Mouse (Mus musculus): Measurements from ENCODE around the gene Rcn1. TPM values are rescaled to one million over a fixed set of nuclear protein-coding genes. Genes with fewer than 3 reads are reported as not detected.

Gene Rcn1
- polyA plus RNA-seq, 1 experiment from 2014 or later = 171 TPM

DNA sequence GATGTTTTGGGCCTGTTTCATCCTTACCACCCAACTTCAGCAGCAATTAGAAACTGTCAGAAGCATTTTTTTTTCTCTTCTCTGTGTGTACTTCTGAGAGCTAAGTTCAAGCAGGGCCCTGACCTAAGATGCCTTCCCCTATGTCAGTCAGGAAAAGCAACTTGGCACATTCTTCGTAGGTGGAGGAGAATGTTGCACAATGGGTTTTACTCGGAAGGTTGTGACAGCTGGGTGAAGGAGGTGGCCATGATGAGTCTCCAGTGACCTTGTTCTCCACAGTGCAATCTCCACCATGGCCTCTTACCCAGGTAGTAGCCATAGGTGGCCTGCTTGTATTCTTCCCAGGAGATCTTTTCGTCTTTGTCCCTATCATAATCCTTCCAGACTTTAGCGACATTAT, 4.7 kb downstream of the Rcn1 start:
- ATAC-seq (ENCODE audit: insufficient number of reproducible peaks, insufficient read depth, low FRiP score, low TSS enrichment, low read depth) = no peak
- no peaks in the 10 kb centered on the region for H3K9me3 ChIP-seq
- peaks cover 66% of the 10 kb centered on the region for H3K36me3 ChIP-seq
- no peak overlapping the region for H3K4me3 ChIP-seq (replicated peaks)
- 96% methylated on average over 4 of the region's 4 CpGs for WGBS
- H3K27me3 ChIP-seq = no peaks in the 10 kb centered on the region
- no peak overlapping the region for H3K27ac ChIP-seq
- H3K4me1 ChIP-seq (replicated peaks) = peaks cover 16% of the 10 kb centered on the region
- H3K4me2 ChIP-seq = no peak overlapping the region
- H3K9ac ChIP-seq (replicated peaks) = no peak overlapping the region

DNA sequence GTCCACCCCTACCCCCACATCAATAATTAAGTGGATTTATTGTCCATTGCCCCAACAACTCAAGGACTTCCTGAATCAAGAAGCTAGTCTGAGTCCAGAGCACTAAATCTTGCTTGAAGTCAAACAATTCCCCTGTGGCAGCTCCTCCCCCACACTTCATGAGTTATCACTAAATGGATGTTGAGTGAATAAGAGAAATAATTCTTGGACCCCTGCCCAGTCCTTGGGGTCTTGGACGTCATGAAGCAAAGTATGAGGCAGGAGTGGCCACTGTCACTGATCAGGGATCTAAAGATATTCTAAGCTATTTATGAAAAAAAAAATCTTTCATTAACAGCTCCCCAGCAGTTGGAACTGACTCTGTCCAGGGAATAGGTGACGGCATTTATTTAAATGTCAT, 6.6 kb downstream of the Rcn1 start:
- Histone ChIP-seq H3K4me2 (no peak overlapping the region), H3K4me3 (replicated peaks) (no peak overlapping the region), H3K9ac (replicated peaks) (no peak overlapping the region), H3K27ac (no peak overlapping the region), H3K27me3 (no peaks in the 10 kb centered on the region), H3K9me3 (no peaks in the 10 kb centered on the region), H3K4me1 (replicated peaks) (peaks cover 8% of the 10 kb centered on the region), H3K36me3 (peaks cover 85% of the 10 kb centered on the region)
- 78% methylated on average over 2 of the region's 2 CpGs for WGBS
- no peak for ATAC-seq (ENCODE audit: insufficient number of reproducible peaks, insufficient read depth, low FRiP score, low TSS enrichment, low read depth)

DNA sequence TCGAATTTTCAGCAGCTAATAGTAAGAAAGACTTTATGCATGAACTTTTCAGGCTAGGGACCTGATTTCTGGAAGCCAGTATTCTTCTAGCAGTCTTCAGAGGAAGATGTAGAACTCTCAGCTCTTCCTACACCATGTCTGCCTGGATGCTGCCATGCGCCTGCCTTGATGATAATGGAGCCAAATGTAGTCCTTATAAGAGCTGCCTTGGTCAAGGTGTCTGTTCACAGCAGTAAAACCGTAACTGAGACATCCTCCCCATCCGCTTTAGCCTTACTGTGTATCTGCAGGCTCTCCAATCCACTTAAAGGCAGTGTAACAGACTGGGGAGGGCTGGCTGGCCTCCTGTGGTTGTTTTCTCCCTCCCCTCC, 7.7 kb downstream of the Rcn1 start:
- Histone ChIP-seq H3K4me3 (replicated peaks) (no peak overlapping the region), H3K4me2 (no peak overlapping the region), H3K4me1 (replicated peaks) (no peaks in the 10 kb centered on the region), H3K27me3 (no peaks in the 10 kb centered on the region), H3K9ac (replicated peaks) (no peak overlapping the region), H3K9me3 (no peaks in the 10 kb centered on the region), H3K36me3 (peaks cover 96% of the 10 kb centered on the region), H3K27ac (no peak overlapping the region)
- WGBS = 95% methylated on average over 4 of the region's 4 CpGs
- no peak for ATAC-seq (ENCODE audit: insufficient number of reproducible peaks, insufficient read depth, low FRiP score, low TSS enrichment, low read depth)

DNA sequence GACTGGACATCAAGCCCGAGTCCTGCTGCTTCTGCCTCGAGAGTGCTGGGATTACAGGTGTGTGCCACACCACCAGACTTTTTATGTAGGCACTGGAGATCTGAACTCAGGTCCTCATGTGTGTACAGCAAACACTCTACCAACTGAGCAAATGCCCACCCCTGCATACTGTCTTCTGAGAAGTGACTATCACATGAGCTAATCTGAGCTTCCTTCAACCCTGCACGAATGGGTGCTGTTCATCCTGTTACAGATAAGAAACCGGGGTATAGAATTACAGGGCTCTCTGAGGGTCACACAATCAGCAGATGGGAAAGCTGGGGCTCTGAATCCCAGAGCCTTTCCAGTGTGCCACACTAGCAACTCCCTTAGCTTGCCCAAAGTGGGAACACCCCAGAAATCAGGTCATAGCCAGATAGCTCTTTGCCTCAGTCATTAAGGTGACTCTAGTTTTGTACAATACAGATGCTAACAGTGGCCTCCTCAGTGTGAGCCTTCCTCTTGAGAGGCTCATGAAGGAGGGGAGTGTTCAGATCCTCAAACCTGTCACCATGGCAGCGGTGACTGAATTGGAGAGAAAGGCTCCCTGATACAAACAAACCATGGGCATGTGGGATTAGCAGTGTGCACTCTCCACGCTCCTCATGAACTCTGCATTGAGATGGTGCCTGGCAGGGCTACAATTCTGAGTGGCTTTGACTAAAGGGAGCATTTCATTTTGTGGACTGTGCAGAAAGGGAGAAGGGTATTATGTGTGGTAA, 8.3 kb downstream of the Rcn1 start:
- peaks cover 99% of the 10 kb centered on the region for H3K36me3 ChIP-seq
- H3K9ac ChIP-seq (replicated peaks) = no peak overlapping the region
- H3K27me3 ChIP-seq = no peaks in the 10 kb centered on the region
- WGBS = 83% methylated on average over 6 of the region's 6 CpGs
- no peak overlapping the region for H3K4me2 ChIP-seq
- ATAC-seq (ENCODE audit: insufficient number of reproducible peaks, insufficient read depth, low FRiP score, low TSS enrichment, low read depth) = no peak
- H3K4me3 ChIP-seq (replicated peaks) = no peak overlapping the region
- no peaks in the 10 kb centered on the region for H3K9me3 ChIP-seq
- no peaks in the 10 kb centered on the region for H3K4me1 ChIP-seq (replicated peaks)
- no peak overlapping the region for H3K27ac ChIP-seq

DNA sequence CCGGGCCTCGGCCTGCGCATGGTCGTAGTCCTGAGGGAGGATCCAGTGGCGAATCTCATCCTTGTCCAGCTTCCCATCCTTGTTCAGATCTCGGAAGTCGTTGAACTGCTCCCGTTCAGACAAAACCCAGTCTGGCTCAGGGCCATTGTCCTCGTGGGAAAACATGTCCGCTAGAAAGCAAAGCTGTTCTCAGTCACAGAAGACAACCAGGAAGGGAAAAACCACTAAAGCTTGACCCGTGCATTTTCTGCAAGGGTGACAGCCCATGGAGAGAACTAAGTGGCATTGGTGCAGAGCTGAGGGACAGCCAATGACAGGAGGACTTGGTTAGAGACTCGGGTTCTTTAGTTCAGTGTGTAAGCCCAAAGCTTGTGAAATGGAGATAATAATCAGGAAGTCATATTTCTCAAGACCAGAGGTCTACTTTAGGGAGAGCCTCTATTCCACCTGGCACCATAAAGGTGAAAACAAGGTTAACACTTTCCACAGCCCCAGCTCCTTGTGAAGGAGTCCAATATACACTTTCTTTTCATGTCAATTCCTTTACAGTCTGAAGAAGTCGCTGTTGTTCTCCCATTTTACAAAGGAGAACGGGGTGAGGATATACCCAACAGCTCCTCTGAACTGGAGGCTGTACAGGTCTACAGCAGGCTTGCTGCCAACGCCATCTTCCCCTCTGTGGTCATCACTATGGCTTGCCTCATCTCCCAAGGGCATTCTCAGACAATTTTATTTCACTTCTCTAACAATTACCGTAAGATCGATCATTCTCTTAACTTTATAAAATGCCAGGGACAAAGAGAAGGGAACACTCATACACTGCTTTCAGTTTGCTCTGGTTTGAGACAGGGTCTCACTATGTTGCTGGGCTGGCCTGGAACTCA, 9.9 kb downstream of the Rcn1 start:
- Histone ChIP-seq H3K27me3 (no peaks in the 10 kb centered on the region), H3K4me2 (no peak overlapping the region), H3K4me1 (replicated peaks) (no peaks in the 10 kb centered on the region), H3K27ac (no peak overlapping the region), H3K4me3 (replicated peaks) (no peak overlapping the region), H3K36me3 (peaks cover 99% of the 10 kb centered on the region), H3K9ac (replicated peaks) (no peak overlapping the region), H3K9me3 (no peaks in the 10 kb centered on the region)
- 95% methylated on average over 17 of the region's 17 CpGs for WGBS
- no peak for ATAC-seq (ENCODE audit: insufficient number of reproducible peaks, insufficient read depth, low FRiP score, low TSS enrichment, low read depth)

DNA sequence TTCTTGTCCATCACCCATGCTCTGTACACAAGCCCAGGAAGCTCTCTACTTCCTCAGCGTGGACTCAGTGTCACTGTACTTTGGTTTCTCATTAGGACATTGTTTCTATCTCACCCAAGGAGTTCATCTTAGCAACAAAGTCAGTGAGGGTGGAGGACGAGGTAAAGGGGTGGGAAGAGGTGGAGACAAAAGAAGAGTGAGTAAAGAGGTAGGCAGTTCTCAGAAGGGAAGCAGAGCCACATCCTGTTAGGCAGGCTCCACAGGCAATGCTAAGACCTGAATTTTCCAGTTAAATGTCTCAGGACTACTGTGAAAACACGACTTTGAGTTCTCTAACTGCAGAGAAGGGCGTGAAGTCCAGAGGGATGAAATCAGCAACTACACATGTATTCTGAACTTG, 12.7 kb downstream of the Rcn1 start:
- Histone ChIP-seq H3K36me3 (peaks cover 72% of the 10 kb centered on the region), H3K27me3 (no peaks in the 10 kb centered on the region)
- WGBS = 82% methylated on average over 4 of the region's 4 CpGs

DNA sequence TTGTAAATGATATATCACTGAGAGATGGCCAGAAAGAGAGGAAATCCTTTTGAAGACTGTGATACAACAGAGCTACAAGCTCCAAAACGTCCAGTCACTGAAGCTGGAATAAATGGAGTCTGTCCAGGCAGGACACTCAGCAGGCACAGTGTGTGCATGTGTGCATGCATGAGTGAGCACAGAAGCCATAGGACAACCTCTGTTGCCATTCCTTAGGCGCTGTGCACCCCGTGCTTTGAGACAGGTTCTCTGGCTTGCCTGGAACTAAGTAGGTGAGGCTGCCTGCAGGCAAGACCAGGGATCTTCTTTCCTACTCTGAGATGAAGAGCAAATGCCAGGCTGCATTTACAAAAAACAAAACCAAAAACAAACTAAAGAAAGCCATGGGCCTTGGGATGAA, 14.1 kb downstream of the Rcn1 start:
- Histone ChIP-seq H3K36me3 (peaks cover 59% of the 10 kb centered on the region), H3K9ac (replicated peaks) (no peak overlapping the region)
- 83% methylated on average over 3 of the region's 3 CpGs for WGBS

More for the DNA sequence above, 12.7 kb downstream of the Rcn1 start:
- Histone ChIP-seq H3K27ac (no peak overlapping the region), H3K4me3 (replicated peaks) (no peak overlapping the region), H3K9ac (replicated peaks) (no peak overlapping the region), H3K4me2 (no peak overlapping the region), H3K4me1 (replicated peaks) (no peaks in the 10 kb centered on the region), H3K9me3 (no peaks in the 10 kb centered on the region)
- ATAC-seq (ENCODE audit: insufficient number of reproducible peaks, insufficient read depth, low FRiP score, low TSS enrichment, low read depth) = no peak

DNA sequence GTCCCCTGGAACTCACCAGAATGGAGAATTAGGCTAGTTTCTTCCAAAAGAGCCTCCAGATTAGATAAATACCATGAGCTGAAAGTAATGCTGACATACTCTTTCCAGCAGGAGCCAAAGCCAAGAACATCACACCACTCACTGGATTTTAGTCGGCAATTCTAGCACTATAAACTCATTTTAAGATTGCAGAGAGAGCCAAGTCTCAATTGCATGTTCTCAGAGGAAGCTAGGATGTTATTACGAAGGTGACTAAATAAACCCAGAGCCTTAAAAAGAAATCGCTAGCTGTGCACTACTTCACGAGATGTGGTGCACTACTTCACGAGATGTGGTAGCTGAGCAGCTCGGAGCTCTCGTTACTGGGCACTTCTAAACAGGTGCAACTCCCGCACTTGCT, 16.1 kb downstream of the Rcn1 start:
- no peak overlapping the region for H3K27ac ChIP-seq
- 77% methylated on average over 8 of the region's 8 CpGs for WGBS

More for the DNA sequence above, 14.1 kb downstream of the Rcn1 start:
- no peaks in the 10 kb centered on the region for H3K4me1 ChIP-seq (replicated peaks)
- no peaks in the 10 kb centered on the region for H3K9me3 ChIP-seq
- H3K27me3 ChIP-seq = no peaks in the 10 kb centered on the region
- no peak overlapping the region for H3K27ac ChIP-seq
- H3K4me2 ChIP-seq = no peak overlapping the region
- no peak overlapping the region for H3K4me3 ChIP-seq (replicated peaks)
- ATAC-seq (ENCODE audit: insufficient number of reproducible peaks, insufficient read depth, low FRiP score, low TSS enrichment, low read depth) = no peak

DNA sequence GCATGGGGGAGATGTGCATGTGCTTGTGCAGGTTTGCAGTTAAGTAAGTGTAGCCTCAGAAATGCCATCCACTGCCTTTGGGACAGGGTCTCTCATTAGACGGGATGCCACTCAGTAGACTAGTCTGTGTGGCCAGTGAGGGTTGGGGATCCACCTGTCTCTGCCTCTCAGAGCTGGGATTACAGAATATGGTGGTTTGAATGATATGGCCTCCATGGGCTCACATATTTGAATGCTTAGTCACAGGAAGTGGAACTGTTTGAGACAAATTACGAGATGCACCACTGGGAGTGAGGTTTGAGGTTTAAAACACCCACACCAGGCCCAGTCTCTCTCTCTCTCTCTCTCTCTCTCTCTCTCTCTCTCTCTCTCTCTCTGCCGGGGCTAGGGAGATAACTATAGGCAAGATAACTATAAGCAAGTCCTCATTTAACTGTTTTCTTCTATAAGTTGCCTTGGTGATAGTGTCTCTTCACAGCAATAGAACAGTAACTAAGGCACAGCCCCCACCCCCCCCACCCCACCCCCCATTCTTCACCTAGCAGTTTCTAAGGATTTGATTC, 18.3 kb downstream of the Rcn1 start:
- no peak overlapping the region for H3K4me2 ChIP-seq
- no peaks in the 10 kb centered on the region for H3K9me3 ChIP-seq
- H3K9ac ChIP-seq (replicated peaks) = no peak overlapping the region
- peaks cover 18% of the 10 kb centered on the region for H3K36me3 ChIP-seq
- ATAC-seq (ENCODE audit: insufficient number of reproducible peaks, insufficient read depth, low FRiP score, low TSS enrichment, low read depth) = no peak
- H3K4me3 ChIP-seq (replicated peaks) = no peak overlapping the region
- WGBS = 84% methylated on average over 3 of the region's 3 CpGs
- no peak overlapping the region for H3K27ac ChIP-seq
- no peaks in the 10 kb centered on the region for H3K4me1 ChIP-seq (replicated peaks)
- H3K27me3 ChIP-seq = no peaks in the 10 kb centered on the region

More for the DNA sequence above, 16.1 kb downstream of the Rcn1 start:
- H3K4me1 ChIP-seq (replicated peaks) = no peaks in the 10 kb centered on the region
- no peak overlapping the region for H3K9ac ChIP-seq (replicated peaks)
- no peak overlapping the region for H3K4me2 ChIP-seq
- no peak for ATAC-seq (ENCODE audit: insufficient number of reproducible peaks, insufficient read depth, low FRiP score, low TSS enrichment, low read depth)
- peaks cover 40% of the 10 kb centered on the region for H3K36me3 ChIP-seq
- no peaks in the 10 kb centered on the region for H3K9me3 ChIP-seq
- no peaks in the 10 kb centered on the region for H3K27me3 ChIP-seq
- no peak overlapping the region for H3K4me3 ChIP-seq (replicated peaks)

DNA sequence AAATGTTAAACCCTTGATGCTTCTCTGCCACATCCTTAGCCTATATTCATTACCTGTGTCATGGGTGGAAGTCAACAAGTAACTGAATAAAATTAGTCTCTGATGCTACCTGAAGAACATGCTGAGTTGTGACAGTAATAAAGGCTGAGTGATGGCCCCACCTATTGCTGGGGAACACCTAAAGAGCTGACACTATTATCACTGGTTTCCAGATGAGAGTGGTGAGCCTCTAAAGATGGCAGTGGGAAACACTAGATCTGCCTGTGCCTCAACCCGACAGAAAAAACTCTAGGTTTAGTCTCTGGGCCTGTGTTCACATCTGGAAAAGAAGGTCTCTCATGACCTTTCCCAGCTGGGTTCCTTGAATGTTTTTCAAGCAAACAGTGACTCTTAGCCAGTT, 19.4 kb downstream of the Rcn1 start:
- H3K4me3 ChIP-seq (replicated peaks) = no peak overlapping the region
- H3K27ac ChIP-seq = no peak overlapping the region
- H3K36me3 ChIP-seq = peaks cover 6% of the 10 kb centered on the region
- ATAC-seq (ENCODE audit: insufficient number of reproducible peaks, insufficient read depth, low FRiP score, low TSS enrichment, low read depth) = no peak
- H3K9ac ChIP-seq (replicated peaks) = no peak overlapping the region
- 78% methylated on average over 1 of the region's 1 CpGs for WGBS
- no peak overlapping the region for H3K4me2 ChIP-seq
- no peaks in the 10 kb centered on the region for H3K9me3 ChIP-seq
- H3K27me3 ChIP-seq = no peaks in the 10 kb centered on the region
- H3K4me1 ChIP-seq (replicated peaks) = no peaks in the 10 kb centered on the region

DNA sequence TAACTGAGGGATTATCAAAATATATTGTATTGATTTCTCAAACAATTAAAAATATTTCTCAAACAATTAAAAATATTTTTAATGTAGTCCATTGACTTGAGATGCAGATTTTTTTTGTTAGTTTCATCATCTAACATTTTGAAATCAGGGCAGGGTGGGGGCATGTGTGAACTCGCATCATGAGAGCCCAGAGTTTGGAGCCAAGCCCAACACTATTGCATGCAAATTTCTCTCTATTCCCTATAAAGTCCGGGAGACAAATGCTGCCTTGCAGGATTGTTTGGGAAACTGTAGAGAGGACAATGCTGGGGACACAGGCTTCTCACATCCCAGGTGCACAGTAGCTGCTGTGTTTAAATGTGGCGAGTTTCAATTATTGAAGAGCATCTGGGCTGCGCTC, 23.4 kb downstream of the Rcn1 start:
- Histone ChIP-seq H3K9me3 (no peaks in the 10 kb centered on the region), H3K9ac (replicated peaks) (no peak overlapping the region), H3K4me3 (replicated peaks) (no peak overlapping the region), H3K36me3 (no peaks in the 10 kb centered on the region), H3K27ac (no peak overlapping the region), H3K4me2 (no peak overlapping the region), H3K27me3 (peaks cover 3% of the 10 kb centered on the region), H3K4me1 (replicated peaks) (peaks cover 3% of the 10 kb centered on the region)
- WGBS = 77% methylated on average over 4 of the region's 4 CpGs
- no peak for ATAC-seq (ENCODE audit: insufficient number of reproducible peaks, insufficient read depth, low FRiP score, low TSS enrichment, low read depth)

All from limb, embryonic 12.5 days (tissue).